ENCODE assay signal across 9 mouse cellular contexts in the genomic region with DNA sequence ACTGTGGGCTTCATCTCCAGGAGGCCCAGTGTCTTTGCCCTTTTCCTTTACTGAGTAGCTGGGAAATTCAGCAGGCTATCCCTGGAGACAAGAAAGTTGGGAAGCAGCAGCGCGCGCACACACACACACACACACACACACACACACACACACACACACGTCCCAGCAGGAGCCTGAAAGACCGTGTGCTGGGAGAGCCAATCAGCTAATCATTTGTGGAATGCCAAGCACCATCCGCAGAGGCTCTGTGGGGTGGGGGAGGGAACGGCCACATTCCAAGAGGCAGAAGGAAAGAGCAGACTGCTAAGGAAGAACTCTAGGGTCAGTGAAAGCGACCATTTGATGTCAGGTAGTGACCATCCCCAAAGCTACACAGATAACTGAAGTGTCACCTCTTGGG. TPM values are rescaled to one million over a fixed set of nuclear protein-coding genes. Genes with fewer than 3 reads are reported as not detected.
DNase-seq lines count a peak whose midpoint lies in the region; ATAC-seq lines count a peak whose summit lies in the region.
"Had no signal": no experiment of that assay in that cellular context is flagged by ENCODE, and none has a peak within 500 bp of the region (broad histone marks: within the 10 kb centered on the region; RNA-seq: fewer than 3 reads in every experiment).

No protein-coding gene starts in this region.

- DNase-seq in cerebellum, postnatal 10 days, result peak; percentile 25 to 39
- no peak for DNase-seq in cerebellum, adult 11-12 months
- peak; percentile 34 for DNase-seq in adipocyte (ENCODE audit: low spot score)
- peak; percentile 51 for DNase-seq in kidney, adult 11 months
- DNase-seq in lung, postnatal 10 days, result peak; percentile 80
- no peak for DNase-seq in gastrocnemius, adult 18-20 months (ENCODE audit: low spot score)

- no peak for ATAC-seq in activated CD4-positive, CD25-positive, alpha-beta regulatory T cell, adult 4 months
- ATAC-seq in cerebellum, adult (ENCODE audit: insufficient number of reproducible peaks, low FRiP score, low TSS enrichment), result no peak

RNA-seq across cellular contexts. Expression of a gene that starts 2.6 kb away (rescaled TPM):
- under 1 TPM; 0.15 to 0.46 TPM for polyA plus RNA-seq in activated CD4-positive, CD25-positive, alpha-beta regulatory T cell, adult 4 months (2017; shearing (Covaris generic))
- not detected for total RNA-seq in gastrocnemius, adult 18-20 months (2021)

RNA-seq across cellular contexts. Expression of a gene that starts 24.7 kb away (rescaled TPM):
- polyA plus RNA-seq in activated CD4-positive, CD25-positive, alpha-beta regulatory T cell, adult 4 months (2017; shearing (Covaris generic)), result 1 to 10 TPM in 1 of 2 experiments, not detected in 1; 6.8 TPM
- total RNA-seq in gastrocnemius, adult 18-20 months (2021), result not detected
- total RNA-seq: left cerebral cortex, postnatal 36 days had no signal

RNA-seq across cellular contexts. Expression of a gene that starts 47.8 kb away (rescaled TPM):
- polyA plus RNA-seq in activated CD4-positive, CD25-positive, alpha-beta regulatory T cell, adult 4 months (2017; shearing (Covaris generic)), result 10 to 100 TPM; 63.9 to 65.7 TPM
- 10 to 100 TPM; 31.1 to 33.2 TPM for total RNA-seq in gastrocnemius, adult 18-20 months (2021)

Comparison
In these comparisons a context has a peak if more than half of its experiments do, and no peak if none do; other contexts are left out.
1. DNase-seq: peak in cerebellum, postnatal 10 days (2 of 2), adipocyte (single experiment), kidney, adult 11 months (single experiment) and lung, postnatal 10 days (single experiment); none in cerebellum, adult 11-12 months (single experiment) and gastrocnemius, adult 18-20 months (single experiment).